Mouse (Mus musculus) kidney, adult 11 months (tissue): ENCODE results near the gene Lrp2.
A peak's percentile ranks its signal among the peaks of the same experiment; 100 is the strongest.

Source experiments
- DNase-seq: peaks from one replicate; pipeline ENCODE4 v3.0.0; 2022

Gene Lrp2

DNA sequence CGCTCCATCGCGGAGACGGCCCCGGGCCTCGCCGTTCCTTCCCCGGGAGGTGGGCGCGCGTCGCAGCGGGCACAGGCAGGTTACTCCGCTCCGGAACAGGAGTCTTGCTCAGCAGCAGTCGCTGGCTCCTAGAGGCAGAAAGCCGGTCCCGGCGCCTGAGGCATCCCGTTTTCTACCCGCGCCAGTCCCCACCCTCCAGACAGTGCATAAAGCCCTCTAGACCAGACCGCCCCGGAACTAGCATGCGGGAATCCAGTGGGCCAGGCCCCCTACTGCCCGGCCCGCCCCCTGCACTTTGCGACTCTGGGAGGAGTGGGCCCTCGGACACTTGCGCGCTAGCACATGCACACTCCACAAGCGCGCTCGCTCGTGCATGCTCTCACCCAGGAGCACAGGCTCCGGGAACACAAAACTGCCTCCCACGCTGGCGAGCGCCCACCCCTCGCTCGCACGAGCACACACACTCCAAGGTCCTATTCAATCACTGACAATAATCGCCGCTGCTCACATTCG is at the start of gene Lrp2:
Gene Lrp2 (minus strand): TSS at position 180 of the 513 bp plus-strand sequence.
- peak; percentile 91 for DNase-seq

- DNase-seq = peak; percentile 20
These were observed 49.3 kb upstream of the Lrp2 start for GRCm38 (mm10) chr2:69635064-69635701.

GRCm38 (mm10) chr2:69631449-69631848 is 45.6 kb upstream of the Lrp2 start:
- DNase-seq = no peak

DNA sequence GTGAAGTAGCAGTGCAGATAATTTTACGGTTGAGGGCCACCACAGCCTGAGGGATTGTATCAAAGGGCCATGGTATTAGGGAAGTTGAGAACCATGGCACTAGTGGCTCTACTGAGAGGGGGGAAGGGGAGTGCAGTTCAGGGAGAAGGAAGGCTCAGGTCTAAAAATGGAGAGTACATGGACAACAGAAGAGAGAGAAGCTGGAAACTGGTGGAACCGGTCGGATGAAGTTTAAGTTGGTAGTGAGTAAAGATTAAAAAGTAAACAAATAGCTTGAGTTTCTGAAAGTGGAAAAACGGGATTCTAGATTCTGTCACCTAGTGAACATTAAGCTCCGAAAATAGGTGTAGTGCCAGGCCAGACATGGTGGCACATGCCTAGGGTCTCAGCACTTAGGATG is 44.9 kb upstream of the Lrp2 start:
- no peak for DNase-seq

DNA sequence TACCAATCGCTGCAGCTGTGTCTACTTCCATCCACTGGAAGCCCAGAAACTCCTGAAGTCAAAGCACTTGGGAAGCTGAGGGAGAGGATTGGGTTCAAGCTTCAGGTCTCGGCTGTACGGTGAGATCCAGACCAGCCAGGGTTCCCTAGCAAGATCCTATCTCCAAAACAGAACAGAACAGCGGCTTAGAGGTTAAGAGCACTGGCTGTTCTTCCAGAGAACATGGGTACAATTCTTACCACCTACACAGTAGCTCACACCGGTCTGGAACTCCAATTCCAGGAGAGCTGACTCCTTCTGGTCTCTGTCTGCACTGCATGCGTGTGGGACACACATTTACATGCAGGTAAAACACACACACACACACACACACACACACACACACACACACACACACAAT is 44.0 kb upstream of the Lrp2 start:
- DNase-seq = no peak

DNA sequence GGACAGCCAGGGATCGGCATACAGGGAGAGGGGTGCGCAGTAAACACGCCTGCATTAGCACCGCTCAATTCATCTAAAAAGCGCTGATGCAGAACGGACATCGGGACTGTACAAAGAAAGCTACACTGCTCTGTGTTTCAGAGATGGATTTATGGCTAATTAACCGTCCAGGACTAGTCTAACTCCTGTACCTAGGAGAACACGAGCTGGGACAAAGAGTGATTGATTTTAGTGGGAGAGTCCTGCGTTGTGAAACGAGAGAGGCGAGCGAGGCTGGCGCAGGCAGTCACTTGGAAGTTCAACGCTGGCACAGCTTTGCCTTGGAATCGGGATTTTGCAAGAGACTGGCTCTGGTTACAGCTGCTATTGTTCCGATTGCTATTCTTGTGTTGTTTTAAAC is 43.4 kb upstream of the Lrp2 start:
- no peak for DNase-seq

GRCm38 (mm10) chr2:69619286-69619685 is 33.4 kb upstream of the Lrp2 start:
- DNase-seq = no peak

DNA sequence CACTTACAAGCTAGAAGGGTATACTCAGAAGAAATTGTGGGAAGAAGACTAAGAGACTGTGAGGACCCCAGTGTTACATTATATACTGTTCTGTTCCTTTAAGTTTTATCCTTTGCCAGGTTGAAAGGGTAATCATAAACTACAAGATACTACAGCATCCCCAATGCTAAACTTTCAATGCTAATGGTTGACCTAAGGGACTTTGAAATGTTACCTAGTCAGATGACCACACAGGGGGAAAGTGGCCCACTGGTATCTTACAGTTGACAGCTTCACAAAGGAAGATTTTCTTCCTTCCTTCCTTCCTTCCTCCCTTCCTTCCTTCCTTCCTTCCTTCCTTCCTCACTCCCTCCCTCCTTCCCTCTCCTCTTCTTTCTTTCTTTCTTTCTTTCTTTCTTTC is 32.5 kb upstream of the Lrp2 start:
- no peak for DNase-seq

GRCm38 (mm10) chr2:69613237-69613636 is 27.4 kb upstream of the Lrp2 start:
- DNase-seq = no peak

DNA sequence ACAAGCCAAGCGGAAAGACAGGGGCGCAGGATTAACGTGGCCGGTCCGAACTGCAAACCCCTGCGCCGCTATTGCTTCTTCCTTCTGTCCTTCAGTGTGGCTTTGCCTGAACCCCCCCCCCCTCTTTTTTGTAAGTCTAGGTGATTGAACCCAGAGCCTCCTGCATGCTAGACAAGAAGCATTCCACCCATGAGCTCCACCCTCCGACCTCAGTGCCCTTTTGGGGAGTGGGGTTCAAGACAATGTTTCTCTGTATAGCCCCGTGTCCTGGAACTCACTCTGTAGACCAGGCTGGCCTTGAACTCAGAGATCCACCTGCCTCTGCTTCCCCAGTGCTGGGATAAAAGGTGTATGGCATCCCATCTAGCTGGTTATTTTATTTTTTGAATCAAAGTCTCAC is 26.9 kb upstream of the Lrp2 start:
- DNase-seq = no peak

GRCm38 (mm10) chr2:69612237-69612636 is 26.4 kb upstream of the Lrp2 start:
- no peak for DNase-seq

GRCm38 (mm10) chr2:69606621-69607020 is 20.8 kb upstream of the Lrp2 start:
- DNase-seq = peak; percentile 64

DNA sequence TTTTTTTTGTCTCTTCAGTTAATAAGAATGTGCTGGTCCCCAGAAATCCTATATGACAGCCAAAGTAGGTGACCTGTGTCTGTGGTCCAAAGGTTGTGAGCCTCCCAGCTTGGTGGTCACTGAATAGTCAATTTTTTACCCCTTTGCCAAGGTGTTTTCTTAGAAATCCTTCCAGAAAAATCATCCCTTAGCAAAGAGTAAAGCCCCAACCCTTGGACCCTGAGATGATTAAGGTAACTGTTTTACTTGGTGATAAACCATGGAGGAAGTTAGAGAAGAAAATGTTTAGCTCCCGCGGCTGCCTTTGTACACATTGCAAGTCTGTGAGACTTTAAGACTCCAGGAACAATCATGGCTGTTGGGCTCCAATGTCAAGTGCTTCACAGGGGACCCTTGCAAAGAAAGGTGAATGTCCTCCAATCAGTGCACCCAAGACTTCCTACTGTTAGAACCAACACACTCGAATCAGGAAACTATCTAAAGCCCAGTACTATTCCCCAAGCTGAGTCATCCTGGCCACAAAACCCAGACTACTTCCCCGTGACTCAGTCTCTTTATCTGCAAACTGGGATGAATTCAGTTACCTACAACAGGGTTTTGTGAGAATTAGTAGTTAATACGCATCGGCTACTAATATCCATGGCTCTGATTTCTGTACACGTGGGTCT is 18.0 kb upstream of the Lrp2 start:
- DNase-seq = peak; percentile 72

DNA sequence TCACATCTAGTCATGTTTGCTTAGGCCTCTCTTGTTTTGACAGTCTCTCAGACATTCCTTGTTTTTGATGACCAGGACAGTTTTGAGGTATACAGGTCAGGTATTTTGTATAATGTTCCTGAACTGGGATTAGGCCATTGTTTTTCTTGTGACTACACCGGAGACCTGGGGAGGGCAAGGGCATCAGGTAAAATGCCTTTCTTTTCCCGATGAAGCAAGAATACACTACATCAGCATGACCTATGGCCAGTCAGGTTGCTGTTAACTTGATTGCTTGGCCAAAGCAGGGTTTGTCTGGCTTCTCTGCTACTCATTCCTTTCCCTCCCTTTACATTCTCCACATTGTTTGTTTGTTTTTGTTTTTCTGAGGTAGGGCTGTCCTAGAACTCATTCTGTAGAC is 7.3 kb upstream of the Lrp2 start:
- DNase-seq = no peak

DNA sequence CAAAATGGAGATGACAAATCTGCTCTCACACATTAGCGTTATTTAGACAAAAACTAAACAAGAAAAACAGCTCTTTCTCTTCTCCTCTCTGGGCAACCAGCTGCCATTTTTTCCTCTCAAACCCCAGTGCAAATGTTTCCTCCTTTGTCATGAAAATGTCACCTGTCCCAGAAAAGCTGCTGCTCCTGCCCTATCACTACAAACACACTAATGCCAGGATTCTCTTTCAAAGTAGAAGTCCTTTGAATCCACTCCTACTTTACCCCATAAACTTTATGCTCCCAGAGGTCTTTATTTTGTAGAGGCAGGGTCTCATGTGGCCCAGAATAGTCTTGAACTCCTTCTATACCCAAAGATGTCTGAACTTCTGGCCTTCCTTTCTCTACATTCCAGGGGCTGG is 6.7 kb upstream of the Lrp2 start:
- DNase-seq = no peak

- DNase-seq = no peak
These were observed 6.2 kb upstream of the Lrp2 start for GRCm38 (mm10) chr2:69591966-69592505.

GRCm38 (mm10) chr2:69590548-69590947 is 4.7 kb upstream of the Lrp2 start:
- DNase-seq = no peak

- peak; percentile 79 for DNase-seq
These were observed 2.0 kb upstream of the Lrp2 start for GRCm38 (mm10) chr2:69587896-69588295.

DNA sequence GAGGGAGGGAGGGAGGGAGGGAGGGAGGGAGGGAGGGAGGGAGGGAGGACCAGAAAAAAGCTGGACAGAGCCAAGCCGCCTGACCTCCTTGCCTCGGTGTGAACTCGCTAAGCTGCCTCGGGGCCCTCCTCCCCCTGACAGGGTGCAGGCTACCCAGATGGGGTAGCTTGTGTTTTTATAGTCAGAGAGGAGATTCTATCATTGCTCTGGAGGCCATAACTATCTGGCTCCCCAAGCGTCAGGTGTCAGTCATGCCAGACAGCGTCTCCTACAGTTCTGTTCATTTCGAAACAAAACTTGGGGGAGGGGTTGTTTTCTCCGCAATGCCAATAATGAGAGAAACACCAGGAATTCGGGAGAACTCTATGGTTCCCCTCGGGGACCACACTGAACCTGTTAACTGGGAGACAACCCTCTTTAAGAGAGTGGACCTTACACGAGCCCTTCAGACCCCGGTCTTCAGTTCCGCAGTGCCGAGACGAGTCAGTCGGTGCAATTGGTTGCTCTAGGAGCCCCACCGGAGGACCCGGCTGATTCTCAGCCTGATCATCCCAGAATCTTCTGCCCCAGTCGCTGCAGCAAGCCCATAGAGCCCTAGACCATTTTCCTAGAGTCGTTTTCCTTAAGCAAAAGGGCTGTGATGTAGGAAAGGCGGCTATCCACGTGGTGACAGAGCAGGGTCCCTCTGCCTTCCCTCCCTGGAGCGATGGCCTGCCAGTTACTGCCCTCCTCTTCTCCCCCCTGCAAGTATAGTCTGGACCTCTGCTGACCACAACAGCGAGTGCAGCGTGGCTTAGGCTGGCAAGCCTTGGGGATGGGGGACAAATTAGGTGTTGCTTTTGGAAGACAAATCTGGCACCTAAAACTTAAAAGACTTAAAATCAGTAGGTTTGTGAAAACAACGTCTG is 1.2 kb upstream of the Lrp2 start:
- no peak for DNase-seq

DNA sequence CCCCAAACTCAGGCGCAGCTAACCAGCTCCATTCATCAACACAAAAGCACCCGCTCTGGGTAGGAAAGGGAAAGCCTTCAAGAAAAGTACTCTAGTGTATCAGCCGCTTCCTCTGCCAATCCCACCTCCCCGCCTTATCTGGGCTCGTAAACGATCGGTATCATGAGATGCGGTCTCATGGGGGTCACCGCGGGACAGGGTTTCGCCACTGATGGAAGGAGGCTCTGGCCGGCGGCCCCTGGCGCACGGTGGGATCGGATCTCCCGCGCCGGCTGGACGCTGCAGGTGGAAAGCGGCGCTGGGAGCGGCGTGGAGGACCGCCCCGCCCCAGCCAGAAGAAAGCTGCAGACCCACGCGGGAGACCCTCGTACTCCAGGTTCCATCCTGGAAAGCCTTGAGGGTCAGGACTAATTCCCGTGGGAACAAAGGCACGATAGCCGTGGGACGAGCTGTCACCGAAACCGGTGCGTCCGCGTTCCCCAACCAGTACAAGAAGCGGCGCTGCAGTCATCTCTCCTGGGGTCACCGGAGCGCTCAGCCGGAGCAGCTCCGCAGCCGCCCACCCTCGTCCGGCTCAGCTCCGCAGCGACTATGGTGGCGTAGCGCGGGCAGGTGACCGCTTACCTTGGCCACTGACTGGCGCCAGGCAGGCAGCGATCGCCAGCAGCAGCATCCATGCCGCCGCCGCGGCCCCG is 527 bp downstream of the Lrp2 start:
- DNase-seq = no peak

DNA sequence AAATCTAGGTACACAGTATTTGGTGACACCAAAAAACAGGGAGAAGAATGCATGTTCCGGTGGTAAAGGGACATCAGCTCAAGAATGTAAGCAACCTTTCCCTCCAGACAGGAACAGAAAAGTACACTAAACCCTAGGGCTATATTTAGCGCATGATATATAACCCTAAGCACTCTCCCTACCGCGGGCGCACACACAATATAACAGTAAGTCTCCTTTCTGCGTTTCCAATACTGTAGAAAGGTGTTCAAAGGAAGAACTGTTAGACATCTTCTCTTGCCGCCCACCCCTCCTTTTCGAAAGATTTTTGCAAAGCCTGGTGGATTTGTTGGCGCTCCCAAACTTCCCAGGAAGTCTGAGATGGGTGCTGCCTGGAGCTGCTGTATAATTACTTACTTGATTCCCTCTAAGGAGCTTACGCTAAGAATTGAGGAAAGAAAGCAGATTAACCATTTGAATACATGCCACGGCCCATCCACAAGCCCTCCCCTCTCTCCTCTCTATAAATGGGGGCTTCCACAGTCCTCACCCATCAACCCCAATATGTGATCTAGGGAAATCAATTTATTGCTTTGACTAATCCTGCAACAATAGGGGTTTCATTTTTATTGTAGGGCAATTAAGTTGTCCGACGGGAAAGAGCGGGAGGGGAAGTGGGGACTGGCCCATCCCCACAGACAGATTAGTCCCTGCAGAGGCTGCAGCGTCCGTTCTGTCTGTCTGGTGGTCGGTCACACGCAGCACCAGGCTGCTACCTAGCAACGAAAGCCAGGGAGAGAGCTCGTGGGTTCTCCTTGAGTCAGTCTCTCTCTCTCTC is 1.5 kb downstream of the Lrp2 start:
- no peak for DNase-seq

DNA sequence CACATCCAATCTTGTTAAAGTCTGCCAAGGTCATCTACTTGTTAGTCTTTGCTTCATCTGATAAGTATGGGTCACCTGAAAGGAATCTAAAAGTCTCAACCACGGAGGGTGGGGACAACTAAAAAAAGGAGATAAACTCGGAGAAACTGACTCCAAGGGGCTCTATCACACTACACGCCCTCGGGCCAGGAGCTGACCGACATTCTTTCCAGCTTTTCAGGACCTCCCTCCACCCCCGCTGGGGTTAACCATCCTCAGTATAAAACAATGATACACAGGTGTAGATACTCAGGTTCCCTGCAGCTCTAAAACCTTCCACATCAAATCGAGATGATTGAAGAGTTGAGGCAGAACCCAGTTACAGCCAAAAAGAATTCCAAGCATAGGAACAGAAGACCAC is 3.0 kb downstream of the Lrp2 start:
- DNase-seq = no peak
